Mouse (Mus musculus): ENCODE measurements around the gene Gfod1. TPM values are rescaled to one million over a fixed set of nuclear protein-coding genes. Genes with fewer than 3 reads are reported as not detected.

The Gfod1 gene
- polyA plus RNA-seq, 1 experiment from 2014 or later = 2.3 TPM

DNA sequence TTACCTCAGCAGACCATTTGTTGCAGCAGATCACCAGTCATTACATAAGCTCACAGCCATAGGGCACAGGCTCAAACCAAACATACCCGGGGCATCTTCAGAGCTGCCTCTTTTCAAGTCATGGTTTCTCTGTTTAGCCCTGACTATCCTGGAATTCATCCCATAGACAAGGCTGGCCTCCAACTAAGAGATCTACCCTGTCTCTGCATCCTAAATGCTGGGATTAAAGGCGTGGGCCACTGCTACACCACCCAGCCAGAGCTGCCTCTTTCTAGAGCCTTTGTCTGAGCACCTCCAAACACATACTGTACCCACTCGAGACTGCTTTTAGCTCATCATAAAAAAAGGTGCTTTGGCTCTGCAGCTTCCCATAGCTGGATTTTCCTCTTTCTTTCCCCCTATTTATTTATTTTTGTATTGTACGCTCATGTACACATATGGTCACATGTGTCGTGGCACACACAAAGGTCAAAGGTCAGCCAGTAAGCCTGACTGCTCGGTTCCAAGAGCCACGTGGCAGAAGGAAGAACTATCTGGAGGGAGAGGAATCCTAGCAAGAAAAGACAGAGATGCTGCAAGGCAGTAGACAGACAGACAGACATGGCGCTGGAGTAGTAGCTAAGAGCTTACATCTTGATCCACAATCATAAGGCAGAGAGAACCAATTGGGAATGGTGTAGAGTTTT, 51.7 kb downstream of the Gfod1 start:
- WGBS = 91% methylated on average over 8 of the region's 8 CpGs
- no peaks in the 10 kb centered on the region for H3K27me3 ChIP-seq
- H3K4me2 ChIP-seq (replicated peaks) = no peak overlapping the region
- H3K9me3 ChIP-seq = no peaks in the 10 kb centered on the region
- no peak overlapping the region for H3K4me3 ChIP-seq
- H3K27ac ChIP-seq (replicated peaks) = no peak overlapping the region
- no peak overlapping the region for H3K9ac ChIP-seq (replicated peaks)
- ATAC-seq (replicated peaks) = no peak
- H3K36me3 ChIP-seq = no peaks in the 10 kb centered on the region
- H3K4me1 ChIP-seq = peaks cover 8% of the 10 kb centered on the region; the same call in 1 of the 2 replicates

DNA sequence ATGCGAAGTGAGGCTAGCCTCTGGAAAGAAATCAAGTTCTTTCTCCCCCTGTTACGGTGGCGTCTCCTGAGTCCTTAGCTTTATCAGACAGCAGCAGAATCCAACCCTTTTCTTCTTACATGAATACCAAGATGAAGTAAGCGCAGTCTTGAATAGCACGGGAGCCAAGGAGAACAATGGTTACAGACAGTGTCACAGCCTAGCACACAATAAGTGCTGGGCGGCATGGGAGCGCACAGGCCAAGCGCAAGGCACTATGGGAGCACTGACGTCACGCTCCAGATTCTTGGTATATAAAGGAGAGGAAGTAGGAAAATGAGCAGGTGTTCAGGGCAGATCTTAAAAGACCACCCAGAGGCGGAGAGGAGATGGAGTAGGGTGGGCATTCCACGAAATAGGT, 52.6 kb downstream of the Gfod1 start:
- WGBS = 39% methylated on average over 12 of the region's 12 CpGs
- no peak for ATAC-seq (replicated peaks)
- Histone ChIP-seq H3K9me3 (no peaks in the 10 kb centered on the region), H3K4me3 (no peak overlapping the region), H3K9ac (replicated peaks) (no peak overlapping the region), H3K4me2 (replicated peaks) (no peak overlapping the region), H3K27ac (replicated peaks) (no peak overlapping the region), H3K4me1 (peaks cover 8% of the 10 kb centered on the region; the same call in 1 of the 2 replicates), H3K36me3 (no peaks in the 10 kb centered on the region), H3K27me3 (no peaks in the 10 kb centered on the region)

DNA sequence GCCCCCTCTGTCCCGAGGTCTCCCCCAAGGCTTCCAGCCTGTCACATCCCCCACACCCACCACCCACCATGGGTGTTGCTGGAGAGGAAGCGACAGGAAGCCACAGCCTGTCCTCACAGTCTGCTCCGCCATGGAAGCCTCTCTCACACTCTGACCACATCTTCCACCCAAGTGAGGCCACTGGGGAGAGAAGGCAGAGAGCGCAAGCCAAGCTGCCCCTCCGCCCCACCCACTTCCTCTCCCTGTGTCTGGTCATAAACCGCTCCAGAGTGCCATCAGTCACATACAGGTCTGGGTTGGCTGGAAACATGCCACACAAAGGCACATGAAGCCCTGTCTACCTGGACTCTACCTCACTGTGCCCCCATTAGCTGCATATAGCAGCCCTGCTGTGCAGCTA, 53.3 kb downstream of the Gfod1 start:
- Histone ChIP-seq H3K36me3 (no peaks in the 10 kb centered on the region), H3K4me2 (replicated peaks) (no peak overlapping the region), H3K9me3 (no peaks in the 10 kb centered on the region), H3K4me3 (no peak overlapping the region), H3K4me1 (peaks cover 8% of the 10 kb centered on the region; the same call in 1 of the 2 replicates), H3K27ac (replicated peaks) (no peak overlapping the region), H3K27me3 (no peaks in the 10 kb centered on the region), H3K9ac (replicated peaks) (no peak overlapping the region)
- no peak for ATAC-seq (replicated peaks)
- 91% methylated on average over 6 of the region's 6 CpGs for WGBS

DNA sequence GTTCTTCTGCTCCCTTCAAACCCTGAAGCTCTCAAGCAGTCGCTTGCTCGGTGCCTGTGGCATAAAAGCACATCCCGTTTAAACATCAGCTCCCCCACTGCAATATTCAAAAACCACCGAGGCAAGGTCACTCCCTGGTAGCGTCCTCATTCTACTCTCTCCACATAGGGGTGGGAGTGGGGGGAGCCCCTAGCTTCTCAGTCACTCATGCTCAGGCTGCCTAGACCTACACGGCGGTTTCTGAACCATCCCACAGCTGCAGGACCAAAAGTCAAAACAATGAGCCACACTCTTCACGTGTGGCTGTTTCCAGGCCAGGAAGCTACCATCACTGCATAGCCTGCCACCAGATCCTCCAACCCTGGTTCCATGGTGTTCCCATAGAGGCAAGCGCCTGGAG, 53.9 kb downstream of the Gfod1 start:
- Histone ChIP-seq H3K4me2 (replicated peaks) (no peak overlapping the region), H3K4me1 (peaks cover 8% of the 10 kb centered on the region; the same call in 1 of the 2 replicates), H3K36me3 (no peaks in the 10 kb centered on the region), H3K27me3 (no peaks in the 10 kb centered on the region), H3K9ac (replicated peaks) (no peak overlapping the region), H3K4me3 (no peak overlapping the region), H3K9me3 (no peaks in the 10 kb centered on the region), H3K27ac (replicated peaks) (no peak overlapping the region)
- 87% methylated on average over 9 of the region's 9 CpGs for WGBS
- no peak for ATAC-seq (replicated peaks)

DNA sequence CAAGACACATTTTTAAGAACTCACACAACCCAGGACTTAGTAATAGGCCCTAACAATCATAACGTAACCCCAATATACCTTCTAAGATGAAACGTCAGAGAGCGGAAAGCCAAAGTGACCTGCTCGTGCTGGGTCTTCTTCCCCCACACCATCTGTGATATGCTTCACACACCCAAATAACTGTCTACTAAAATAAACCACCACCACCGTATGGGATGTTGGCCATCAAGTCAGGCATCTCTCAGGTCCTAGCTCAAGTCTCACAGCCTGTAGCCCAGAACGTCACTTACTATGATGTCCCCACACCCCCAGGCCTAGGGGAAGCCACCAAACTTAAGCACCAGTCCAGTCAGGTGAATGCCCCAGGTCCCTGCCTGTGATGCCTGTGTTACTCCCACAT, 55.6 kb downstream of the Gfod1 start:
- WGBS = 93% methylated on average over 6 of the region's 6 CpGs
- peaks cover 8% of the 10 kb centered on the region; the same call in 1 of the 2 replicates for H3K4me1 ChIP-seq
- ATAC-seq (replicated peaks) = no peak
- no peak overlapping the region for H3K4me3 ChIP-seq
- H3K9me3 ChIP-seq = no peaks in the 10 kb centered on the region
- no peaks in the 10 kb centered on the region for H3K27me3 ChIP-seq
- no peak overlapping the region for H3K4me2 ChIP-seq (replicated peaks)
- H3K27ac ChIP-seq (replicated peaks) = no peak overlapping the region
- H3K36me3 ChIP-seq = no peaks in the 10 kb centered on the region
- no peak overlapping the region for H3K9ac ChIP-seq (replicated peaks)

DNA sequence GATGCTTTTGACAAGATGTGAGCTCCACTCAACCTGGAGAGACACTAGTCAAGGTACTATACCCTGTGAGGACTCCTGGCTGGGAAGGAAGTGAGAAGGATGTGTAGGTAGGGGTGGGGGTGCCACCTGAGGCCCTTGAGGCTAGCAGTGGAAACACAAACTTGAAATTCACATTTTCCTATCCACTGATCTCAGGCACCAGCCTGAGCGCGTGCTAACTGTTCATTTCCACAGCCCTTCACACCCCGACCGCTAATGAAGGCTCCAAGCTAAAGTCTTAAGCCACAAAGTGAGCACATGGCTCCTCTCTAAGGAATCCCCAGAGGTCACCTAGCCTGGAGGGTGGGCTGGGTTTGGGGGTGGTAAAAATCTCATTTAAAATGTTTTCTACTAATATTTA, 57.1 kb downstream of the Gfod1 start:
- Histone ChIP-seq H3K36me3 (no peaks in the 10 kb centered on the region), H3K4me1 (peaks cover 14% of the 10 kb centered on the region), H3K27ac (replicated peaks) (no peak overlapping the region), H3K4me2 (replicated peaks) (no peak overlapping the region), H3K27me3 (no peaks in the 10 kb centered on the region), H3K9me3 (no peaks in the 10 kb centered on the region), H3K4me3 (no peak overlapping the region), H3K9ac (replicated peaks) (no peak overlapping the region)
- WGBS = 94% methylated on average over 4 of the region's 4 CpGs
- no peak for ATAC-seq (replicated peaks)

DNA sequence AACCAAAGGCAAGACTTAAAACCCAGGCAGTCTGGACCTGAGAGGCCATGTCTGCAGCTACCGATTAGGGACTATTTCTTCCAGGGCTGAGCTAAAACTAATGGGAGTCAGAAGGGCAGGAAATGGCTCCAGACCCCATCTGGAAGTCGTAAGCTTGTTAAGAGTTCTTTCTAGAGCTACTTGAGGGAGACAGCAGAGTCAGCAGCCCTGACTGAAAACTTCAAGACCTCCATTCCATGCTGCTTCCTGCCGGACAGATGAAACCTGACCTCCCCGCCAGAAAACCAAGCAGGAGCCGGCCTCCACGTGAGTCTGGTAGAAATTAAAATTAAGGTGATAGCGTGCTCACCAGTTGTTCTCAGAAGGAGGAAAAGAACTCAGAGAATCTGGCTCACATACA, 60.2 kb downstream of the Gfod1 start:
- ATAC-seq (replicated peaks) = no peak
- H3K9me3 ChIP-seq = no peaks in the 10 kb centered on the region
- H3K27ac ChIP-seq (replicated peaks) = no peak overlapping the region
- no peak overlapping the region for H3K9ac ChIP-seq (replicated peaks)
- no peaks in the 10 kb centered on the region for H3K36me3 ChIP-seq
- WGBS = 84% methylated on average over 7 of the region's 7 CpGs
- no peak overlapping the region for H3K4me3 ChIP-seq
- no peaks in the 10 kb centered on the region for H3K27me3 ChIP-seq
- H3K4me2 ChIP-seq (replicated peaks) = no peak overlapping the region
- H3K4me1 ChIP-seq = peaks cover 32% of the 10 kb centered on the region

DNA sequence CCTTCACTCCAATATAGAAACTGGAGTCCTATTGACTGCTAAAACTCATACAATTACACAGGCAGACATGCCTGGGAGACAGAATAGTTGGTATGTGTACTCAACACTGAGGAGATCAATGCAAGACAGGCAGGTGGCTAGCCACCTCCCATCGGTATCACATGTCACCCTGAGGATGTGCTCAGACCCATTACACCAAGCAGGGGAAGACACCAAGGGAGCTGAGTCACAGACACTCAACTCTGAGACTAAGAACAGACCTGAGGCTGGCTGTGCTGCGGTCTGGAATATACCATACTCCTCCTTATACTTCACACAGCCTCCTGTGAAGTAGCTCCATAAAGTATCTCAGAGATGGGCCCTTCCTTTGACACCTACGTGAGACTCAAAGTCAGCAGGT, 60.7 kb downstream of the Gfod1 start:
- Histone ChIP-seq H3K4me3 (no peak overlapping the region), H3K9me3 (no peaks in the 10 kb centered on the region), H3K4me1 (peaks cover 32% of the 10 kb centered on the region), H3K9ac (replicated peaks) (no peak overlapping the region), H3K36me3 (no peaks in the 10 kb centered on the region), H3K27me3 (no peaks in the 10 kb centered on the region), H3K4me2 (replicated peaks) (no peak overlapping the region), H3K27ac (replicated peaks) (no peak overlapping the region)
- 94% methylated on average over 3 of the region's 3 CpGs for WGBS
- ATAC-seq (replicated peaks) = no peak

DNA sequence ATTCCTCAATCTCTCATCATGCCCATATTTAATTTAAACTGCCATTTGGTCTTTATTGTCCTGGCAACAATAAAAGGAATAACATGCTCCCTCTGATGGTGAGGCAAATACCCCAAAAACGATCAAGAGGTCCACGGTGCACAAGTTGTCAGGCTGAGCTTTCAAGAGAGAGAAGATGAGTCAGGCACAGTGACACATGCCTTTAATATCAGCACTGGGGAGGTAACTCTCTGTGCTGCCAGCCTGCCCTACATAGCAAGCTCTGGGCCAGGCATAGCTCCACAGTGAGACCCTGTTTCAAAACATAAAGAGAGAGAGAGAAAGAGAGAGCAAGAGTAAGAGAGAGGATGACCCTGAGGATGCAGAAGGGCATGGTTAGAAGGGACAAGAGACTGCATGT, 62.2 kb downstream of the Gfod1 start:
- no peaks in the 10 kb centered on the region for H3K27me3 ChIP-seq
- no peak for ATAC-seq (replicated peaks)
- H3K4me2 ChIP-seq (replicated peaks) = no peak overlapping the region
- H3K9me3 ChIP-seq = no peaks in the 10 kb centered on the region
- no peak overlapping the region for H3K4me3 ChIP-seq
- peaks cover 32% of the 10 kb centered on the region for H3K4me1 ChIP-seq
- WGBS = 76% methylated on average over 2 of the region's 2 CpGs
- H3K9ac ChIP-seq (replicated peaks) = no peak overlapping the region
- H3K36me3 ChIP-seq = no peaks in the 10 kb centered on the region
- peak overlapping the region; percentile 70; the same call in 1 of the 2 replicates for H3K27ac ChIP-seq (replicated peaks)

DNA sequence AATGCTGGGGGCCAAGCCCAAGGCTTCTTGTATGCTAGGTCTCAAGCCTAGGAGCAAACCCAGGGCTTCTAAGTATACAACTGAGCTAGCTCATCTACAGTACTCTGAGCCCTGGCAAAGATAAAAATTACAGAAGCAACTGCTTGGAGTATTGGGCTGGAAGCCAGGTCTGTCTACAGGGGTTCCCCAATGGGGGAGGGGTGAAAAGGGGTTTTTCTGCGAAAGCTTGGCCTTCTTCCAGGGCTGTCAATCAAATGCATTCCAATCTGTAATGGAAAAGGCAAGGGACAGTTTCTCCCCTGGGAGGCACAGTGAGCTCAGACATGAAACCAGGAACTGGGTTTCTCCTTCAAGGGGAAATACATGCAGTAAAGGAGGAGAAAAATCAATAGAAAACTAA, 62.9 kb downstream of the Gfod1 start:
- Histone ChIP-seq H3K4me1 (peaks cover 32% of the 10 kb centered on the region), H3K4me2 (replicated peaks) (no peak overlapping the region), H3K27me3 (no peaks in the 10 kb centered on the region), H3K27ac (replicated peaks) (peak overlapping the region; percentile 70), H3K36me3 (no peaks in the 10 kb centered on the region), H3K9ac (replicated peaks) (no peak overlapping the region), H3K9me3 (no peaks in the 10 kb centered on the region), H3K4me3 (no peak overlapping the region)
- WGBS = 6% methylated on average over 1 of the region's 1 CpGs
- ATAC-seq (replicated peaks) = peak; percentile 73

DNA sequence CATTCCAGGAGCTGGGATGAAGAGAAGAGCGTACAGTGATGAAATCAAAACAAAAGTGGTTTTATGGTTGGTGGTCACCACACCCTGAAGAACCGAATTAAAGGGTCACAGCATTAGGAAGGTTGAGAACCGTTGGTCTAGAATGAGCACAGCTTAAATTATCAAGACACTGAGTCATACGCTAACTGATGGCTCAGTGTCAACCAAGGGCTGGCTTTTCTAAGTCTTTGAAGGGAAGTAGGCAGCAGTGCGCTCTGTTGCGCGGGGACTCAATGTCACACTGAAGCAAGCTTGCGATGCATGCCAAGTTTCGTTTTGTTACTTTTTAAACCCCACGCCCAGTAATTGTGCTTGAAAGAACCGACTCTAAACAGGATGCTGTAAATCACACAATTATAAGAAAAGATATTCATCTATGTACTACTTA, 64.2 kb downstream of the Gfod1 start:
- Histone ChIP-seq H3K4me1 (peaks cover 41% of the 10 kb centered on the region), H3K9me3 (no peaks in the 10 kb centered on the region), H3K4me2 (replicated peaks) (no peak overlapping the region), H3K27me3 (no peaks in the 10 kb centered on the region), H3K4me3 (no peak overlapping the region), H3K27ac (replicated peaks) (no peak overlapping the region), H3K36me3 (no peaks in the 10 kb centered on the region), H3K9ac (replicated peaks) (no peak overlapping the region)
- no peak for ATAC-seq (replicated peaks)
- 54% methylated on average over 11 of the region's 11 CpGs for WGBS

DNA sequence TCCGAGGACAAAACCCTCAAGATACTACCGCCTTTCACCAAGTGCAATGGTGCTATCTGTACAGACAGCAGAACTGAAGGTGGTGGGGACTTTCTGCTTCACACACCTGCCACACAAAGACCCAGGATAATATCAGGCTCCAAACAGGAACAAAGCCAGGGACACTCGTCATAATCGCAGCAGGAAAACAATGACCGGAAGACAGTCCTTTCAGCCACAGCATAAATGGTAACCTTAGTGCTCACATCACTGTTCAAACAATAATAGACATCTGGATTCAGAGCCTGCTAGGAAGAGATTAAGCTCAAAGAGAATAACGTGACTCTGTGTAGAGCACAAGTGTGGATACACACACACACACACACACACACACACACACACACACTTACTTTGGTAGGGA, 67.3 kb downstream of the Gfod1 start:
- 61% methylated on average over 6 of the region's 6 CpGs for whole genome bisulfite sequencing
- 0 out of 2 replicates have a peak overlapping the region, but pooled peaks have one; percentile 5 for H3K27ac ChIP-seq (replicated peaks)
- no peaks in the 10 kb centered on the region for H3K9me3 ChIP-seq
- no peak overlapping the region for H3K4me3 ChIP-seq
- no peaks in the 10 kb centered on the region for H3K36me3 ChIP-seq
- no peak for ATAC-seq (replicated peaks)
- H3K9ac ChIP-seq (replicated peaks) = no peak overlapping the region
- no peaks in the 10 kb centered on the region for H3K27me3 ChIP-seq
- peaks cover 41% of the 10 kb centered on the region for H3K4me1 ChIP-seq
- no peak overlapping the region for H3K4me2 ChIP-seq (replicated peaks)

DNA sequence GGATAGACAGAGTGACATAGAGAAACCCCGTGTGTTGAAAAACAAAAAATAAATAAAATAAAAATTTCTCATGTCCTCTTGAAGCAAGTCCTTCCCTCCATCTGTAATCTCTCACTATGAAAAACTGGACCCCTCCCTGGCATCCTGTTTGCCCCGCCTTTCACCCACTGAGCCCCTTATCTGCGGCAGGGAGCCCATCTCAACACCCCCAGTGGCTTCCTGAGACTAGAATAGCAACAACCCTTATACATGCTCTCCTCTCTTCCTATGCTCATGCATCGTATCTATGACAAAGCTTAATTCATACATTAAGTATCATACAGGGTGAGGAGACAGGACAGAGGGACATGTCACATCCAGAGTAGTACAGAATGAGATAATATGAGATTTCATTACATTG, 68.0 kb downstream of the Gfod1 start:
- Histone ChIP-seq H3K27ac (replicated peaks) (peak overlapping the region; percentile 47; the same call in 1 of the 2 replicates), H3K4me1 (peaks cover 35% of the 10 kb centered on the region), H3K4me2 (replicated peaks) (no peak overlapping the region), H3K9me3 (no peaks in the 10 kb centered on the region), H3K27me3 (no peaks in the 10 kb centered on the region), H3K9ac (replicated peaks) (no peak overlapping the region), H3K4me3 (no peak overlapping the region), H3K36me3 (no peaks in the 10 kb centered on the region)
- WGBS = 83% methylated on average over 4 of the region's 4 CpGs
- ATAC-seq (replicated peaks) = no peak

Data from forebrain, embryonic 15.5 days (tissue).